In the genomic region with DNA sequence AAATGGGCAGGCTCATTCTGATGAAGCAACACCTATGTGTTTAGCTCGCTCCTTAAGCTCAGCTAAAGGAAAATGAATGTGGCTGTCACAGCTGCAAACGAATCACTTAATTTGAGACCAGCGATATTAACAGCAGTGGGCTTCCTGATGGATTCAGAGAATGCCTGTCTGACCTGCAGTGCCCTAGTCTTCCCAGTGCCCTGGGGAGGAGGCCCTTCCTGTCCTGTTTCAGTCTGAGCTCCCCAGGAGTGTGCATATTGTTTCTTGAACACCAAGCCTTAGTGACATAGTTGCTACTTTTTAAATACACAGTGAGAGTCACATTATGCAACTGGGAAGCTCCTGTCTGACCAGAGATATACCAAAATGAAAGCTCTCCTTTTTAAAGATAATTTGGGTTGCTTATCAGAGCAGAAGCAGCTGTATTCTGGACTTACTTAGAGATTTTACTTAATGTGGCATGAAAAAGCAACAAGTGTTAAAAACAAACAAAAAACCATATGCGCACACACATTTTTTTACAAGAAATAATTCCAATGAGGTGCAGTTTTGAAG, we compare ENCODE assay signal across 20 mouse cellular contexts.
DNase-seq lines count a peak whose midpoint lies in the region; ATAC-seq and TF ChIP-seq lines count a peak whose summit lies in the region.
"Had no signal": no experiment of that assay in that cellular context is flagged by ENCODE, and none has a peak within 500 bp of the region (broad histone marks: within the 10 kb centered on the region; RNA-seq: fewer than 3 reads in every experiment).

No protein-coding gene starts in this region.

- H3K4me3 ChIP-seq in liver, embryonic 11.5 days (ENCODE audit: low read depth, low read length): no peak overlapping the region
- no peak overlapping the region for H3K4me3 ChIP-seq in midbrain, embryonic 12.5 days
- H3K4me3 ChIP-seq in midbrain, embryonic 14.5 days (replicated peaks; ENCODE audit: low read depth, low read length): no peak overlapping the region
- no peak overlapping the region for H3K4me3 ChIP-seq in liver, embryonic 16.5 days (ENCODE audit: low read depth, low read length)
- no peak overlapping the region for H3K4me3 ChIP-seq in kidney, adult 2 months (ENCODE audit: insufficient read depth, low read depth, low read length)
- H3K4me3 ChIP-seq: embryonic facial prominence, embryonic 12.5 days; forebrain, embryonic 15.5 days; heart, embryonic 13.5 days; hindbrain, embryonic 13.5 days had no signal

- peak; percentile 57 for ATAC-seq in liver, embryonic 11.5 days (replicated peaks; ENCODE audit: low FRiP score)
- peak; percentile 30; the same call in 1 of the 2 replicates for ATAC-seq in midbrain, embryonic 12.5 days (ENCODE audit: low FRiP score, low read depth)
- no peak for ATAC-seq in midbrain, embryonic 14.5 days (ENCODE audit: low FRiP score, low TSS enrichment)
- peak; percentile 54 for ATAC-seq in liver, embryonic 16.5 days (ENCODE audit: low read depth)
- ATAC-seq: forebrain, embryonic 15.5 days; hindbrain, postnatal 0 days had no signal

- no peaks in the 10 kb centered on the region for H3K27me3 ChIP-seq in liver, embryonic 11.5 days (replicated peaks; ENCODE audit: control insufficient read depth, insufficient read depth, low read length)
- no peaks in the 10 kb centered on the region for H3K27me3 ChIP-seq in midbrain, embryonic 12.5 days
- no peaks in the 10 kb centered on the region for H3K27me3 ChIP-seq in midbrain, embryonic 14.5 days (ENCODE audit: control insufficient read depth, insufficient read depth, low read length)
- H3K27me3 ChIP-seq in liver, embryonic 16.5 days (ENCODE audit: control insufficient read depth, insufficient read depth, low read depth, low read length): no peaks in the 10 kb centered on the region
- H3K27me3 ChIP-seq in kidney, adult 2 months (replicated peaks; ENCODE audit: control insufficient read depth, insufficient read depth, low read length): no peaks in the 10 kb centered on the region
- H3K27me3 ChIP-seq: embryonic facial prominence, embryonic 12.5 days; forebrain, embryonic 15.5 days; heart, embryonic 13.5 days; hindbrain, embryonic 13.5 days had no signal

- no peak for TF ChIP-seq CTCF in kidney, adult 2 months (conservative IDR thresholded peaks at IDR 0.05; ENCODE audit: insufficient read depth, insufficient read length, low read depth, low read length)

- H3K4me1 ChIP-seq in liver, embryonic 11.5 days (replicated peaks; ENCODE audit: control insufficient read depth, insufficient read depth, low read length): no peaks in the 10 kb centered on the region
- 0 out of 2 replicates have a peak, but pooled peaks cover 2% of the 10 kb centered on the region for H3K4me1 ChIP-seq in midbrain, embryonic 12.5 days
- no peaks in the 10 kb centered on the region for H3K4me1 ChIP-seq in midbrain, embryonic 14.5 days (ENCODE audit: control insufficient read depth, insufficient read depth, low read length)
- H3K4me1 ChIP-seq in liver, embryonic 16.5 days (ENCODE audit: control insufficient read depth, low read depth, low read length): no peaks in the 10 kb centered on the region
- no peaks in the 10 kb centered on the region for H3K4me1 ChIP-seq in kidney, adult 2 months (ENCODE audit: control insufficient read depth, insufficient read depth, low read length)
- H3K4me1 ChIP-seq: forebrain, embryonic 15.5 days had no signal

- H3K9ac ChIP-seq in liver, embryonic 11.5 days (ENCODE audit: low read depth, low read length): no peak overlapping the region
- H3K9ac ChIP-seq in midbrain, embryonic 12.5 days (replicated peaks): no peak overlapping the region
- no peak overlapping the region for H3K9ac ChIP-seq in midbrain, embryonic 14.5 days (replicated peaks; ENCODE audit: low read length)
- no peak overlapping the region for H3K9ac ChIP-seq in liver, embryonic 16.5 days (ENCODE audit: low read depth, low read length)
- H3K9ac ChIP-seq: embryonic facial prominence, embryonic 12.5 days; forebrain, embryonic 15.5 days; heart, embryonic 13.5 days; hindbrain, embryonic 13.5 days had no signal

- no peaks in the 10 kb centered on the region for H3K9me3 ChIP-seq in liver, embryonic 11.5 days (ENCODE audit: control insufficient read depth, low read length)
- H3K9me3 ChIP-seq in midbrain, embryonic 12.5 days: no peaks in the 10 kb centered on the region
- no peaks in the 10 kb centered on the region for H3K9me3 ChIP-seq in midbrain, embryonic 14.5 days (ENCODE audit: control insufficient read depth, low read length)
- H3K9me3 ChIP-seq in liver, embryonic 16.5 days (replicated peaks; ENCODE audit: control insufficient read depth, low read length): no peaks in the 10 kb centered on the region
- H3K9me3 ChIP-seq: embryonic facial prominence, embryonic 12.5 days; forebrain, embryonic 15.5 days; heart, embryonic 13.5 days; hindbrain, embryonic 13.5 days had no signal

- no peaks in the 10 kb centered on the region for H3K36me3 ChIP-seq in liver, embryonic 11.5 days (ENCODE audit: control insufficient read depth, insufficient read depth, low read length)
- no peaks in the 10 kb centered on the region for H3K36me3 ChIP-seq in midbrain, embryonic 12.5 days
- no peaks in the 10 kb centered on the region for H3K36me3 ChIP-seq in midbrain, embryonic 14.5 days (ENCODE audit: control insufficient read depth, insufficient read depth, low read length)
- no peaks in the 10 kb centered on the region for H3K36me3 ChIP-seq in liver, embryonic 16.5 days (ENCODE audit: control insufficient read depth, insufficient read depth)
- H3K36me3 ChIP-seq in kidney, adult 2 months (ENCODE audit: control insufficient read depth, insufficient read depth, low read length): no peaks in the 10 kb centered on the region
- H3K36me3 ChIP-seq: embryonic facial prominence, embryonic 12.5 days; forebrain, embryonic 15.5 days; heart, embryonic 13.5 days; hindbrain, embryonic 13.5 days had no signal

- H3K27ac ChIP-seq in liver, embryonic 11.5 days (ENCODE audit: low read depth, low read length): no peak overlapping the region
- H3K27ac ChIP-seq in midbrain, embryonic 12.5 days (replicated peaks): no peak overlapping the region
- no peak overlapping the region for H3K27ac ChIP-seq in midbrain, embryonic 14.5 days (replicated peaks; ENCODE audit: low read depth, low read length)
- H3K27ac ChIP-seq in liver, embryonic 16.5 days (ENCODE audit: low read length): no peak overlapping the region
- H3K27ac ChIP-seq in kidney, adult 2 months (ENCODE audit: insufficient read depth, low read depth, low read length): no peak overlapping the region
- H3K27ac ChIP-seq: embryonic facial prominence, embryonic 12.5 days; forebrain, embryonic 15.5 days; heart, embryonic 13.5 days; hindbrain, embryonic 13.5 days; hindbrain, postnatal 0 days had no signal

- no peak overlapping the region for H3K4me2 ChIP-seq in liver, embryonic 11.5 days
- H3K4me2 ChIP-seq in midbrain, embryonic 12.5 days (replicated peaks): no peak overlapping the region
- H3K4me2 ChIP-seq in midbrain, embryonic 14.5 days (ENCODE audit: low read length): no peak overlapping the region
- H3K4me2 ChIP-seq in liver, embryonic 16.5 days (ENCODE audit: low read depth, low read length): no peak overlapping the region
- H3K4me2 ChIP-seq: embryonic facial prominence, embryonic 12.5 days; forebrain, embryonic 15.5 days; heart, embryonic 13.5 days; hindbrain, embryonic 13.5 days had no signal

- 63% methylated on average over 4 of the region's 4 CpGs for WGBS in liver, embryonic 11.5 days
- 45% methylated on average over 4 of the region's 4 CpGs for WGBS in midbrain, embryonic 12.5 days
- WGBS in midbrain, embryonic 14.5 days: 35% methylated on average over 4 of the region's 4 CpGs
- 46% methylated on average over 4 of the region's 4 CpGs for WGBS in liver, embryonic 16.5 days (ENCODE audit: insufficient replicate concordance)
- 59% methylated on average over 4 of the region's 4 CpGs for WGBS in kidney, adult 2 months

- no peak for DNase-seq in liver, embryonic 11.5 days (ENCODE audit: low spot score)
- DNase-seq in liver: no peak
- no peak for DNase-seq in midbrain, embryonic 14.5 days
- DNase-seq in c-Kit-positive CD71-positive TER-119-positive erythroid progenitor cells, embryonic 14.5 days (ENCODE audit: low spot score): peak; percentile 10
- DNase-seq in kidney, adult 2 months: no peak
- DNase-seq: adrenal gland, adult 8-10 months; adrenal gland, postnatal 36 days; cerebellum, adult 11 months; cerebellum, adult 9-10 months; cerebellum, postnatal 25 days; gastrocnemius, postnatal 36 days; heart, adult 11 months; heart, postnatal 36 days had no signal

- no peak for TF ChIP-seq POLR2A in kidney, adult 2 months (IDR thresholded peaks at IDR 0.05; ENCODE audit: low read depth, low read length)
